Mouse (Mus musculus) embryonic stem cell, embryonic (primary cell): ENCODE results near the gene Zpr1.

ENCODE experiments used
- CTCF ChIA-PET, 4 experiments: fragments of 300-600 bp in 2 of 4; fragments of 350-600 bp in 2 of 4; sonication (Branson Sonifier 250); formaldehyde crosslinking; loops; one replicate each; lab custom pipeline; 2022; ENCODE audit warnings: inconsistent platforms in 2 of 4; lab: Charles Lee
- POLR2A ChIA-PET, 4 experiments: fragments of 300-600 bp in 2 of 4; fragments of 350-600 bp in 2 of 4; sonication (Branson Sonifier 250); formaldehyde crosslinking; loops; one replicate each; lab custom pipeline; 2022; ENCODE audit warnings: antibody characterized with exemption in 4 of 4, inconsistent platforms in 1 of 4; lab: Charles Lee

Zpr1 gene

GRCm38 (mm10) chr9:46272677-46273454 lies at the start of gene Zpr1:
TSS of gene Zpr1 (plus strand) at chr9:46273064.
- CTCF ChIA-PET = interaction anchor here (0.5 to 2.7 kb wide), 17 partner anchors 10 to 852 kb away, joined by 3 to 41 read pairs (median 3); partner anchors contain the start of genes Bud13 (in 3 of the 4), Apoa1 (in 1 of the 4), Pcsk7 (in 1 of the 4) and Rnf214 (in 1 of the 4)
- POLR2A ChIA-PET = interaction anchor here (0.9 to 3.6 kb wide), 10 partner anchors 10 to 317 kb away, joined by 3 to 36 read pairs (median 4); partner anchors contain the start of genes Bud13 (in 4 of the 4) and Sidt2 (in 1 of the 4)

GRCm38 (mm10) chr9:46223090-46223489 lies 49.8 kb upstream of the Zpr1 start:
- CTCF ChIA-PET = no interaction called here
- POLR2A ChIA-PET = no interaction called here

- ChIA-PET POLR2A (interaction anchor here in 1 of 4 experiments (1.3 kb wide), 1 partner anchor 22 kb away, joined by 4 read pairs; no protein-coding TSS in a partner anchor), CTCF (no interaction called here)
Observed at GRCm38 (mm10) chr9:46224101-46224500, 48.8 kb upstream of the Zpr1 start.

GRCm38 (mm10) chr9:46224945-46225660 lies 47.8 kb upstream of the Zpr1 start:
- CTCF ChIA-PET = interaction anchor here in 1 of 4 experiments (0.6 kb wide), 1 partner anchor 191 kb away, joined by 4 read pairs; no protein-coding TSS in a partner anchor
- POLR2A ChIA-PET = interaction anchor here in 1 of 4 experiments (0.9 to 1.3 kb wide), 3 partner anchors 21 to 244 kb away, joined by 3 to 4 read pairs (median 4); no protein-coding TSS in a partner anchor

- CTCF ChIA-PET = interaction anchor here in 1 of 4 experiments (1.3 to 5.1 kb wide), 2 partner anchors 42 to 289 kb away, joined by 3 to 34 read pairs; no protein-coding TSS in a partner anchor
- POLR2A ChIA-PET = interaction anchor here in 2 of 4 experiments (0.6 to 0.7 kb wide), 2 partner anchors 273 to 369 kb away, joined by 3 to 4 read pairs; no protein-coding TSS in a partner anchor
Observed at GRCm38 (mm10) chr9:46227064-46227614, 45.7 kb upstream of the Zpr1 start.

GRCm38 (mm10) chr9:46228491-46228890 lies 44.4 kb upstream of the Zpr1 start, which contains the start of gene Apoa1:
TSS of gene Apoa1 (plus strand) at chr9:46228580.
- POLR2A ChIA-PET = interaction anchor here in 3 of 4 experiments (0.7 to 3.3 kb wide), 6 partner anchors 10 to 110 kb away, joined by 3 to 17 read pairs (median 4); no protein-coding TSS in a partner anchor
- CTCF ChIA-PET = interaction anchor here (0.7 to 5.1 kb wide), 14 partner anchors 9 to 292 kb away, joined by 3 to 34 read pairs (median 4); no protein-coding TSS in a partner anchor

- ChIA-PET CTCF (interaction anchor here (0.5 to 5.1 kb wide), 74 partner anchors 9 to 453 kb away, joined by 3 to 34 read pairs (median 4); partner anchors contain the start of genes Bud13 (in 3 of the 4), Pafah1b2 (in 2 of the 4), Sik3 (in 2 of the 4) and Apoa4 (in 1 of the 4)), POLR2A (interaction anchor here (0.5 to 3.3 kb wide), 50 partner anchors 9 to 1641 kb away, joined by 3 to 17 read pairs (median 4); partner anchors contain the start of genes Bud13 (in 2 of the 4), Apoa4 (in 1 of the 4), Ddx6 (in 1 of the 4) and Mpzl3 (in 1 of the 4))
Observed at GRCm38 (mm10) chr9:46229573-46230449, 43.1 kb upstream of the Zpr1 start.

GRCm38 (mm10) chr9:46230450-46230975 lies 42.4 kb upstream of the Zpr1 start:
- POLR2A ChIA-PET = interaction anchor here (0.5 to 3.3 kb wide), 44 partner anchors 8 to 1642 kb away, joined by 3 to 17 read pairs (median 4); partner anchors contain the start of genes Bud13 (in 2 of the 4), Apoa4 (in 1 of the 4), Ddx6 (in 1 of the 4) and Pafah1b2 (in 1 of the 4)
- CTCF ChIA-PET = interaction anchor here (0.5 to 5.1 kb wide), 67 partner anchors 9 to 453 kb away, joined by 3 to 34 read pairs (median 4); partner anchors contain the start of genes Bud13 (in 3 of the 4), Pafah1b2 (in 2 of the 4), Sik3 (in 2 of the 4) and Apoa4 (in 1 of the 4)

- POLR2A ChIA-PET = interaction anchor here in 2 of 4 experiments (0.6 kb wide), 2 partner anchors 11 to 48 kb away, joined by 3 to 5 read pairs; partner anchors contain the start of gene Bud13 (in 1 of the 2)
Observed at GRCm38 (mm10) chr9:46235196-46235595, 37.7 kb upstream of the Zpr1 start.

GRCm38 (mm10) chr9:46235596-46235648 lies 37.4 kb upstream of the Zpr1 start, which contains the start of gene Apoc3:
TSS of gene Apoc3 (minus strand) at chr9:46235636.
- CTCF ChIA-PET = interaction anchor here in 2 of 4 experiments (0.7 kb wide), 2 partner anchors 247 to 886 kb away, joined by 3 to 9 read pairs; no protein-coding TSS in a partner anchor

More at GRCm38 (mm10) chr9:46235196-46235595, 37.7 kb upstream of the Zpr1 start:
- CTCF ChIA-PET = interaction anchor here in 2 of 4 experiments (0.7 to 1.2 kb wide), 2 partner anchors 50 to 885 kb away, joined by 7 to 9 read pairs; no protein-coding TSS in a partner anchor

GRCm38 (mm10) chr9:46235649-46236048 lies 37.2 kb upstream of the Zpr1 start:
- POLR2A ChIA-PET = interaction anchor here in 1 of 4 experiments (0.6 kb wide), 1 partner anchor 48 kb away, joined by 3 read pairs; the partner anchor contains the start of gene Bud13
- CTCF ChIA-PET = interaction anchor here in 2 of 4 experiments (0.7 kb wide), 2 partner anchors 248 to 886 kb away, joined by 3 to 9 read pairs; no protein-coding TSS in a partner anchor

More at GRCm38 (mm10) chr9:46235596-46235648, 37.4 kb upstream of the Zpr1 start, which contains the start of gene Apoc3:
- POLR2A ChIA-PET = interaction anchor here in 1 of 4 experiments (0.6 kb wide), 1 partner anchor 48 kb away, joined by 3 read pairs; the partner anchor contains the start of gene Bud13

GRCm38 (mm10) chr9:46238850-46239249 lies 34.0 kb upstream of the Zpr1 start:
- POLR2A ChIA-PET = interaction anchor here in 3 of 4 experiments (0.6 to 2.0 kb wide), 3 partner anchors 9 to 222 kb away, joined by 3 to 5 read pairs (median 4); no protein-coding TSS in a partner anchor
- CTCF ChIA-PET = interaction anchor here in 2 of 4 experiments (1.0 to 1.5 kb wide), 4 partner anchors 9 to 53 kb away, joined by 3 read pairs; no protein-coding TSS in a partner anchor

- ChIA-PET CTCF (interaction anchor here in 2 of 4 experiments (0.7 to 1.4 kb wide), 2 partner anchors 10 to 12 kb away, joined by 3 to 5 read pairs; partner anchors contain the start of gene Apoa1 (in 1 of the 2)), POLR2A (interaction anchor here in 1 of 4 experiments (1.7 kb wide), 1 partner anchor 10 kb away, joined by 6 read pairs; no protein-coding TSS in a partner anchor)
Observed at GRCm38 (mm10) chr9:46240526-46241153, 32.2 kb upstream of the Zpr1 start, which contains the start of gene Apoa4. TSS of gene Apoa4 (plus strand) at chr9:46240696.

- ChIA-PET CTCF (interaction anchor here in 2 of 4 experiments (1.6 to 3.5 kb wide), 2 partner anchors 12 to 57 kb away, joined by 4 to 11 read pairs; no protein-coding TSS in a partner anchor), POLR2A (interaction anchor here in 2 of 4 experiments (1.0 to 1.7 kb wide), 2 partner anchors 12 to 66 kb away, joined by 3 to 6 read pairs; no protein-coding TSS in a partner anchor)
Observed at GRCm38 (mm10) chr9:46241818-46242217, 31.0 kb upstream of the Zpr1 start.

- ChIA-PET CTCF (interaction anchor here (0.6 to 3.5 kb wide), 5 partner anchors 13 to 249 kb away, joined by 3 to 11 read pairs (median 4); no protein-coding TSS in a partner anchor), POLR2A (interaction anchor here in 2 of 4 experiments (0.7 to 1.0 kb wide), 5 partner anchors 10 to 124 kb away, joined by 3 to 6 read pairs (median 5); no protein-coding TSS in a partner anchor)
Observed at GRCm38 (mm10) chr9:46243122-46243521, 29.7 kb upstream of the Zpr1 start.
